Mouse (Mus musculus) small intestine, adult 2 months (tissue): ENCODE measurements around the gene Manba. TPM values are rescaled to one million over a fixed set of nuclear protein-coding genes. Genes with fewer than 3 reads are reported as not detected.

ENCODE experiments used
- H3K27ac ChIP-seq: fragments of 200-500 bp; 2 replicates; pipeline ENCODE4 v1.5.1; 2012; ENCODE audit warnings: low read depth, low read length, control low read depth, inconsistent platforms; ENCODE audit not compliant: insufficient read depth
- H3K27me3 ChIP-seq: fragments of 200-500 bp; 2 replicates; pipeline ENCODE4 v1.6.1; 2012; ENCODE audit warnings: mild to moderate bottlenecking, moderate library complexity, low read length, inconsistent platforms; ENCODE audit not compliant: control insufficient read depth, insufficient read depth
- H3K36me3 ChIP-seq: fragments of 200-500 bp; 2 replicates; pipeline ENCODE4 v1.6.1; 2012; ENCODE audit warnings: mild to moderate bottlenecking, low read length, control low read depth, inconsistent platforms; ENCODE audit not compliant: control insufficient read depth, insufficient read depth
- H3K4me1 ChIP-seq: fragments of 200-500 bp; 2 replicates; pipeline ENCODE4 v1.6.1; 2012; ENCODE audit warnings: low read length, inconsistent platforms, mixed read lengths; ENCODE audit not compliant: control insufficient read depth, insufficient read depth, insufficient read length
- H3K4me3 ChIP-seq: fragments of 200-500 bp; 2 replicates; pipeline ENCODE4 v1.5.1; 2012; ENCODE audit warnings: low read depth, mild to moderate bottlenecking, control low read depth, inconsistent platforms, low read length, moderate library complexity
- CTCF ChIP-seq: fragments of 200-500 bp; IDR thresholded peaks from 2 replicates; pipeline ENCODE4 v1.5.1; 2012; ENCODE audit warnings: low read depth, mild to moderate bottlenecking, control low read depth, inconsistent platforms, low read length, moderate library complexity, mixed read lengths; ENCODE audit not compliant: insufficient replicate concordance, insufficient read length; ENCODE audit errors: extremely low read depth
- POLR2A ChIP-seq: fragments of 200-500 bp; IDR thresholded peaks from 2 replicates; pipeline ENCODE4 v1.6.1; 2012; ENCODE audit warnings: low read depth, mild to moderate bottlenecking, control low read depth, inconsistent platforms, low read length, moderate library complexity
- WGBS: fragments of 180-500 bp; shearing (Covaris S2); methylation state at CpG from one replicate; pipeline ENCODE4 v1.1.7; 2018; 5-methylcytosine and 5-hydroxymethylcytosine counted together
- polyA plus RNA-seq: library from polyadenylated mRNA; depleted of rRNA; stranded (reverse); fragments of >200 nt; gene quantifications from 2 replicates; pipeline ENCODE4 v1.2.3, GENCODE M21; 2012

The Manba gene
- polyA plus RNA-seq, 1 experiment = 2.6 TPM

- no peaks in the 10 kb centered on the region for H3K4me1 ChIP-seq
- TF ChIP-seq CTCF = no peak
- TF ChIP-seq POLR2A = no peak
- WGBS = 75% methylated on average over 6 of the region's 6 CpGs
- H3K4me3 ChIP-seq = no peak overlapping the region
- no peaks in the 10 kb centered on the region for H3K27me3 ChIP-seq
- H3K27ac ChIP-seq = no peak overlapping the region
- peaks cover 21% of the 10 kb centered on the region for H3K36me3 ChIP-seq
These were observed 82.5 kb downstream of the Manba start for GRCm38 (mm10) chr3:135567888-135568287.

GRCm38 (mm10) chr3:135568633-135569032 is 83.2 kb downstream of the Manba start:
- Histone ChIP-seq H3K27me3 (no peaks in the 10 kb centered on the region), H3K27ac (no peak overlapping the region), H3K36me3 (peaks cover 19% of the 10 kb centered on the region), H3K4me1 (peaks cover 3% of the 10 kb centered on the region; the same call in 1 of the 2 replicates), H3K4me3 (no peak overlapping the region)
- 70% methylated on average over 5 of the region's 5 CpGs for WGBS
- no peak for TF ChIP-seq POLR2A
- TF ChIP-seq CTCF = no peak

- TF ChIP-seq POLR2A = no peak
- no peak for TF ChIP-seq CTCF
- Histone ChIP-seq H3K4me1 (peaks cover 3% of the 10 kb centered on the region; the same call in 1 of the 2 replicates), H3K27ac (no peak overlapping the region), H3K4me3 (no peak overlapping the region), H3K27me3 (no peaks in the 10 kb centered on the region), H3K36me3 (peaks cover 14% of the 10 kb centered on the region)
- WGBS = 74% methylated on average over 13 of the region's 13 CpGs
These were observed 86.1 kb downstream of the Manba start for GRCm38 (mm10) chr3:135571540-135571939.

- Histone ChIP-seq H3K4me1 (peaks cover 3% of the 10 kb centered on the region; the same call in 1 of the 2 replicates), H3K4me3 (no peak overlapping the region), H3K36me3 (peaks cover 13% of the 10 kb centered on the region), H3K27me3 (no peaks in the 10 kb centered on the region), H3K27ac (no peak overlapping the region; the same call in 1 of the 2 replicates)
- TF ChIP-seq CTCF (no peak), POLR2A (no peak)
- 50% methylated on average over 6 of the region's 6 CpGs for WGBS
These were observed 87.6 kb downstream of the Manba start for GRCm38 (mm10) chr3:135573051-135573450.

- no peak for TF ChIP-seq CTCF
- no peak for TF ChIP-seq POLR2A
- H3K27ac ChIP-seq = no peak overlapping the region
- WGBS = 84% methylated on average over 3 of the region's 3 CpGs
- H3K36me3 ChIP-seq = peaks cover 10% of the 10 kb centered on the region
- no peaks in the 10 kb centered on the region for H3K27me3 ChIP-seq
- peaks cover 3% of the 10 kb centered on the region; the same call in 1 of the 2 replicates for H3K4me1 ChIP-seq
- no peak overlapping the region for H3K4me3 ChIP-seq
These were observed 89.7 kb downstream of the Manba start for GRCm38 (mm10) chr3:135575126-135575525.

GRCm38 (mm10) chr3:135578588-135579140 is 93.3 kb downstream of the Manba start:
- no peak for TF ChIP-seq CTCF
- TF ChIP-seq POLR2A = no peak
- H3K4me1 ChIP-seq = no peaks in the 10 kb centered on the region
- no peaks in the 10 kb centered on the region for H3K27me3 ChIP-seq
- peaks cover 3% of the 10 kb centered on the region for H3K36me3 ChIP-seq
- WGBS = 69% methylated on average over 5 of the region's 5 CpGs
- H3K4me3 ChIP-seq = no peak overlapping the region
- no peak overlapping the region for H3K27ac ChIP-seq

GRCm38 (mm10) chr3:135579179-135579578 is 93.8 kb downstream of the Manba start:
- 40% methylated on average over 4 of the region's 4 CpGs for WGBS
- H3K4me1 ChIP-seq = no peaks in the 10 kb centered on the region
- no peak overlapping the region for H3K27ac ChIP-seq
- H3K4me3 ChIP-seq = no peak overlapping the region
- no peak for TF ChIP-seq CTCF
- no peak for TF ChIP-seq POLR2A
- peaks cover 6% of the 10 kb centered on the region for H3K36me3 ChIP-seq
- H3K27me3 ChIP-seq = no peaks in the 10 kb centered on the region
